Mouse (Mus musculus): ENCODE data around the gene Txnrd2. TPM values are rescaled to one million over a fixed set of nuclear protein-coding genes. Genes with fewer than 3 reads are reported as not detected.

Txnrd2 gene
- polyA plus RNA-seq, 1 experiment from 2014 or later, result 22.7 TPM

DNA sequence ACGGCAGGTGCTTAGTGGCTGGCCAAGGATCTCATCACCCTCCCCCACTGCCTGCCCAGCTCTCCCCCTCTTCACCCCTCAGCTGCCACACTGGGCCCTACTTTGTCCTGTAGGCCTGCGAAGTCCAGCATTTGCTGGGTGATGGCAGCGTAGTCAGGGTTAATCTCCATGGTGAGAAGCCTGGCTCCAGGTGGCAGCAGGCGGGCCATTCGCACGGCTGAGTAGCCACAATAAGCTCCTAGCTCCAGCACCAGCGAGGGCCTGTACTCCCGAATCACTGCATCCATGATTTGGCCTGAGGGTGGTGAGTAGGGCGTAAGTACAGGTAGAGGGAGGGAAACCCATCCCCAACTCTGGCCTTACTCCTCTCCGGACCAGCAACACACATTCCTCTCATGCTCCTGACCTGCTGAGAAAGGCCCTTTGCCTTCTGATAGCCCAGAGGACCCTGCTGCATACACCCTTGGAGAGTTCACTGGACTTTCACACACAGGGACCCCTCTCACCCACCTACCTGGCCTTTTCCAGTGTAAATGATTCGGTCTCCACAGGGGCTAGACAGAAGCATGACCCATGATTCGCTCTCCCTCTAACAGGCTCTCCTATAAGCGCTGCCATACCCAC is 15.0 kb upstream of the Txnrd2 start:
- no peak overlapping the region for H3K4me3 ChIP-seq (ENCODE audit: low read depth, low read length)
- DNase-seq (ENCODE audit: low spot score, missing footprints) (no peak), ATAC-seq (ENCODE audit: low FRiP score) (peak; percentile 35)
- no peaks in the 10 kb centered on the region for H3K27me3 ChIP-seq (ENCODE audit: control insufficient read depth, insufficient read depth, low read length)
- no peaks in the 10 kb centered on the region for H3K9me3 ChIP-seq (ENCODE audit: control insufficient read depth, low read length)
- peaks cover 5% of the 10 kb centered on the region for H3K4me1 ChIP-seq (ENCODE audit: control insufficient read depth, insufficient read depth, low read length)
- peaks cover 6% of the 10 kb centered on the region for H3K36me3 ChIP-seq (ENCODE audit: control insufficient read depth, insufficient read depth, low read length)
- WGBS, result 52% methylated on average over 13 of the region's 13 CpGs
- H3K27ac ChIP-seq (ENCODE audit: low read depth, low read length), result no peak overlapping the region
- no peak overlapping the region for H3K4me2 ChIP-seq
- H3K9ac ChIP-seq (ENCODE audit: low read length), result no peak overlapping the region

- Histone ChIP-seq H3K27me3 (ENCODE audit: control insufficient read depth, insufficient read depth, low read length) (no peaks in the 10 kb centered on the region), H3K27ac (ENCODE audit: low read depth, low read length) (no peak overlapping the region), H3K9me3 (ENCODE audit: control insufficient read depth, low read length) (no peaks in the 10 kb centered on the region), H3K9ac (ENCODE audit: low read length) (no peak overlapping the region), H3K4me2 (no peak overlapping the region), H3K36me3 (ENCODE audit: control insufficient read depth, insufficient read depth, low read length) (peaks cover 6% of the 10 kb centered on the region), H3K4me1 (ENCODE audit: control insufficient read depth, insufficient read depth, low read length) (peaks cover 5% of the 10 kb centered on the region), H3K4me3 (ENCODE audit: low read depth, low read length) (no peak overlapping the region)
- ATAC-seq (ENCODE audit: low FRiP score) (no peak), DNase-seq (ENCODE audit: low spot score, missing footprints) (no peak)
- WGBS, result 88% methylated on average over 12 of the region's 12 CpGs
Observed at GRCm38 (mm10) chr16:18411802-18412476, 14.2 kb upstream of the Txnrd2 start.

GRCm38 (mm10) chr16:18413032-18413816 is 13.0 kb upstream of the Txnrd2 start:
- H3K9ac ChIP-seq (ENCODE audit: low read length), result no peak overlapping the region
- H3K36me3 ChIP-seq (ENCODE audit: control insufficient read depth, insufficient read depth, low read length), result peaks cover 3% of the 10 kb centered on the region; the same call in 1 of the 2 replicates
- H3K4me1 ChIP-seq (ENCODE audit: control insufficient read depth, insufficient read depth, low read length), result peaks cover 5% of the 10 kb centered on the region
- H3K4me2 ChIP-seq, result no peak overlapping the region
- no peak for ATAC-seq (ENCODE audit: low FRiP score)
- H3K4me3 ChIP-seq (ENCODE audit: low read depth, low read length), result no peak overlapping the region
- no peaks in the 10 kb centered on the region for H3K27me3 ChIP-seq (ENCODE audit: control insufficient read depth, insufficient read depth, low read length)
- H3K9me3 ChIP-seq (ENCODE audit: control insufficient read depth, low read length), result no peaks in the 10 kb centered on the region
- no peak for DNase-seq (ENCODE audit: low spot score, missing footprints)
- 90% methylated on average over 7 of the region's 7 CpGs for WGBS
- H3K27ac ChIP-seq (ENCODE audit: low read depth, low read length), result no peak overlapping the region

DNA sequence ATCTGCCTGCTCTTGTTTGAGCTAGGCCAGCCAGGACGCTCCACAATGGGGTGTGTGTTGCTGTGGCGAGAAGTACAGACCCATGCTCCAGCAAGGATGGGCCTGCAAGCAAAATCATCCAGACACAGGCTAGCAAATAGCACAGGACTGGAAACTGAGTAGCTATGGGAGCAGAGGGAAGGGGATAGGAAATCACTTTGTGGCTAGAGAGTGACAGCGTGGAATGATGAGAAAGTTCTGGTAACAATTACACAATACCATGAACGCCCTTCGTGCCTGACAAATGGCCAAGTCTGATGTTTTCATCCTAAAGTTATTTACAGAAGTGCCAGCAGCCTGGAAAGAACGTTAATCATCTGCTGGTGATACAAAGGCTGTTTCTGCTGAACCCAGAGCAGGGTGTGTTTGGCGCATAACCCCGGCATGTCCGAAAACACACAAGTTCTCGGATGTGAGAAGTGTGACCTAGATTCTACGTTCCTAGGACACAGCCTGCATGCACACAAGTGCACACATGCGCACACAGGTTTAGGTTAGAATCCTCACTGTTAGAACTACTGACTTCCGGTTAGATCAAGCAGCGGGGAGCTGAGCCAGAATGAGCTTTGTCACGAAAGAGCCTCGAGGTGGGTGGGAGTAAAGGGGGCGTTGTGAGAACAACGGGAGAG is 10.0 kb upstream of the Txnrd2 start:
- Histone ChIP-seq H3K4me3 (ENCODE audit: low read depth, low read length) (no peak overlapping the region), H3K9me3 (ENCODE audit: control insufficient read depth, low read length) (no peaks in the 10 kb centered on the region), H3K4me1 (ENCODE audit: control insufficient read depth, insufficient read depth, low read length) (no peaks in the 10 kb centered on the region; the same call in 1 of the 2 replicates), H3K36me3 (ENCODE audit: control insufficient read depth, insufficient read depth, low read length) (no peaks in the 10 kb centered on the region), H3K4me2 (no peak overlapping the region), H3K27ac (ENCODE audit: low read depth, low read length) (no peak overlapping the region), H3K9ac (ENCODE audit: low read length) (no peak overlapping the region), H3K27me3 (ENCODE audit: control insufficient read depth, insufficient read depth, low read length) (no peaks in the 10 kb centered on the region)
- WGBS, result 90% methylated on average over 18 of the region's 18 CpGs
- DNase-seq (ENCODE audit: low spot score, missing footprints) (no peak), ATAC-seq (ENCODE audit: low FRiP score) (no peak)

DNA sequence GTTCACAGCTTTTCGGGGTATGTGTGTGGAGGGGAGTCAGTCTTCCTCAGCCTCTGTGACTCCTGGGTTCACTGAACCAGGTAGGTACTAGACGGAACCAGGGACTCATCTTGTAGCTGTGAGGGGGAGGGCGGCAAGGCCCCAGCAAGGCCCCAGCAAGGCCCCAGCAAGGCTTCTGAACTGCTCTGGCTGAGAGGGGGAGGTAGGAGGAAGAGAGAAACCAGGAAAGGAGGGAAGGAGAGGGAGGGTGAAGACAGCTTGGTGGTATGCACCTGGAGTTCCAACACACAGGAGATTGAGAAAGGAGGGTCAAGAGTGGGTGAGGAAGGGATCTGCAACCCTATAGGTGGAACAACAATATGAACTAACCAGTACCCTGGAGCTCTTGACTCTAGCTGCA is 9.3 kb upstream of the Txnrd2 start:
- H3K27me3 ChIP-seq (ENCODE audit: control insufficient read depth, insufficient read depth, low read length), result no peaks in the 10 kb centered on the region
- no peak overlapping the region for H3K27ac ChIP-seq (ENCODE audit: low read depth, low read length)
- no peak overlapping the region for H3K4me3 ChIP-seq (ENCODE audit: low read depth, low read length)
- ATAC-seq (ENCODE audit: low FRiP score) (no peak), DNase-seq (ENCODE audit: low spot score, missing footprints) (no peak)
- no peaks in the 10 kb centered on the region for H3K36me3 ChIP-seq (ENCODE audit: control insufficient read depth, insufficient read depth, low read length)
- WGBS, result 88% methylated on average over 3 of the region's 3 CpGs
- H3K9me3 ChIP-seq (ENCODE audit: control insufficient read depth, low read length), result no peaks in the 10 kb centered on the region
- no peaks in the 10 kb centered on the region for H3K4me1 ChIP-seq (ENCODE audit: control insufficient read depth, insufficient read depth, low read length)
- no peak overlapping the region for H3K4me2 ChIP-seq
- H3K9ac ChIP-seq (ENCODE audit: low read length), result no peak overlapping the region

GRCm38 (mm10) chr16:18417491-18417890 is 8.7 kb upstream of the Txnrd2 start:
- no peaks in the 10 kb centered on the region for H3K4me1 ChIP-seq (ENCODE audit: control insufficient read depth, insufficient read depth, low read length)
- H3K4me2 ChIP-seq, result no peak overlapping the region
- no peak overlapping the region for H3K4me3 ChIP-seq (ENCODE audit: low read depth, low read length)
- no peaks in the 10 kb centered on the region for H3K27me3 ChIP-seq (ENCODE audit: control insufficient read depth, insufficient read depth, low read length)
- no peaks in the 10 kb centered on the region for H3K36me3 ChIP-seq (ENCODE audit: control insufficient read depth, insufficient read depth, low read length)
- DNase-seq (ENCODE audit: low spot score, missing footprints), result no peak
- ATAC-seq (ENCODE audit: low FRiP score), result no peak
- no peak overlapping the region for H3K9ac ChIP-seq (ENCODE audit: low read length)
- H3K27ac ChIP-seq (ENCODE audit: low read depth, low read length), result no peak overlapping the region
- WGBS, result 87% methylated on average over 5 of the region's 5 CpGs
- H3K9me3 ChIP-seq (ENCODE audit: control insufficient read depth, low read length), result no peaks in the 10 kb centered on the region

- Histone ChIP-seq H3K9ac (ENCODE audit: low read length) (no peak overlapping the region), H3K4me3 (ENCODE audit: low read depth, low read length) (no peak overlapping the region), H3K9me3 (ENCODE audit: control insufficient read depth, low read length) (no peaks in the 10 kb centered on the region), H3K27me3 (ENCODE audit: control insufficient read depth, insufficient read depth, low read length) (no peaks in the 10 kb centered on the region), H3K36me3 (ENCODE audit: control insufficient read depth, insufficient read depth, low read length) (no peaks in the 10 kb centered on the region), H3K4me2 (no peak overlapping the region), H3K4me1 (ENCODE audit: control insufficient read depth, insufficient read depth, low read length) (no peaks in the 10 kb centered on the region), H3K27ac (ENCODE audit: low read depth, low read length) (no peak overlapping the region)
- ATAC-seq (ENCODE audit: low FRiP score) (no peak), DNase-seq (ENCODE audit: low spot score, missing footprints) (no peak)
- 79% methylated on average over 4 of the region's 4 CpGs for WGBS
Observed at GRCm38 (mm10) chr16:18418756-18419602, 7.2 kb upstream of the Txnrd2 start.

- Histone ChIP-seq H3K27me3 (ENCODE audit: control insufficient read depth, insufficient read depth, low read length) (no peaks in the 10 kb centered on the region), H3K27ac (ENCODE audit: low read depth, low read length) (no peak overlapping the region), H3K9ac (ENCODE audit: low read length) (no peak overlapping the region), H3K4me1 (ENCODE audit: control insufficient read depth, insufficient read depth, low read length) (no peaks in the 10 kb centered on the region; the same call in 1 of the 2 replicates), H3K4me2 (no peak overlapping the region), H3K36me3 (ENCODE audit: control insufficient read depth, insufficient read depth, low read length) (no peaks in the 10 kb centered on the region), H3K9me3 (ENCODE audit: control insufficient read depth, low read length) (no peaks in the 10 kb centered on the region), H3K4me3 (ENCODE audit: low read depth, low read length) (no peak overlapping the region)
- 64% methylated on average over 1 of the region's 1 CpGs for WGBS
- ATAC-seq (ENCODE audit: low FRiP score) (no peak), DNase-seq (ENCODE audit: low spot score, missing footprints) (no peak)
Observed at GRCm38 (mm10) chr16:18419603-18420026, 6.6 kb upstream of the Txnrd2 start.
